Mouse (Mus musculus): ENCODE results near the gene Kcnk18. TPM values are rescaled to one million over a fixed set of nuclear protein-coding genes. Genes with fewer than 3 reads are reported as not detected.
A peak's percentile ranks its signal among the peaks of the same experiment; 100 is the strongest.

Kcnk18 gene
- polyA plus RNA-seq, 1 experiment from 2014 or later: not detected

DNA sequence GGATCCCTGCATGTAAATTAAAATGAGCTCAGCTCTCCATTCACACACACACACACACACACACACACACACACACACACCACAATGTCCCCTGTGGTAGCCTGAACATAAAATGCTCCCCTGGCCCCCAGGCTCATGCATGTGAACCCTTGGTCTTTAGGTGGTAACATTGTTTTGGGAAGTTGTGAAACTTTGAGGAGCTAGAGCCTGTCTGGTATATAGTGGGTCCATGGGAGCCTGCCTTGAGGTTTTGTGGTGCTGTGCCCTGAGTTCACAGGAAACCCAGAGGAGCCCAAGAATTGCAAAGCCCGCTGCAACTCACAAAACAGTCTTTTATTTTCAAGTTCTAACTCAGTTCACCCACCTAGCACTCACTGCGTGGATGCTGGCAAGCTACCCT, 33.6 kb downstream of the Kcnk18 start:
- peaks cover 6% of the 10 kb centered on the region; the same call in 1 of the 2 replicates for H3K9me3 ChIP-seq (ENCODE audit: low read length)
- H3K27ac ChIP-seq (ENCODE audit: low read depth): no peak overlapping the region
- WGBS (ENCODE audit: insufficient replicate concordance): 39% methylated on average over 2 of the region's 2 CpGs
- DNase-seq (no peak), ATAC-seq (no peak)
- H3K9ac ChIP-seq (replicated peaks): no peak overlapping the region
- TF ChIP-seq CTCF (IDR thresholded peaks at IDR 0.05; ENCODE audit: low read depth) (no peak), EP300 (IDR thresholded peaks at IDR 0.05; ENCODE audit: low read depth) (no peak)
- H3K4me1 ChIP-seq (ENCODE audit: insufficient read depth): no peaks in the 10 kb centered on the region
- H3K4me2 ChIP-seq (ENCODE audit: low read depth, low read length): no peak overlapping the region
- no peaks in the 10 kb centered on the region for H3K36me3 ChIP-seq (replicated peaks; ENCODE audit: insufficient read depth, low read length)
- H3K27me3 ChIP-seq (ENCODE audit: insufficient read depth, low read length): no peaks in the 10 kb centered on the region
- no peak overlapping the region for H3K4me3 ChIP-seq (ENCODE audit: low read depth, low read length)

DNA sequence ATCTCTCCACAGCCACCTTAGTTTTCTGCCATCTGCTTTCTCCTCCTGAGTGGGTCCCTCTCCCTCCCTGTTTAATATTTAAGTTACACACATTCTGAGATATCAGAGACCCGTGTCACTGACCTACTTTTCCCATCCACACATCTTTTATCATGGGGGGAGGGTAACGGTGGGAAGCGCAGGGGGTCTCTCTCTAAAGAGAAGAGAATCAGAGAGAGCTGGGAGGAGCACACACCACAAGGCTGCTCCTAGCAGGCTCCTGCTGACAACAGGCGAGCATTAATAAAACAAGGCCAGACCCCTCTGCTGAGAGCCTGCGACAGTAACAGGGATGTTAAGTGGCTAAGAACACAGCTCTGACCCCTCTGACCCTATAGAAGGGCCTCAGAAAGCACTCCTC, 40.6 kb downstream of the Kcnk18 start:
- H3K27me3 ChIP-seq (ENCODE audit: insufficient read depth, low read length): peaks cover 18% of the 10 kb centered on the region
- H3K9me3 ChIP-seq (ENCODE audit: low read length): peaks cover 6% of the 10 kb centered on the region; the same call in 1 of the 2 replicates
- H3K4me3 ChIP-seq (ENCODE audit: low read depth, low read length): no peak overlapping the region
- H3K4me1 ChIP-seq (ENCODE audit: insufficient read depth): peaks cover 8% of the 10 kb centered on the region
- WGBS (ENCODE audit: insufficient replicate concordance): 60% methylated on average over 5 of the region's 5 CpGs
- no peak for TF ChIP-seq EP300 (IDR thresholded peaks at IDR 0.05; ENCODE audit: low read depth)
- no peak for TF ChIP-seq CTCF (IDR thresholded peaks at IDR 0.05; ENCODE audit: low read depth)
- H3K9ac ChIP-seq (replicated peaks): no peak overlapping the region
- DNase-seq: no peak
- ATAC-seq: no peak
- H3K36me3 ChIP-seq (replicated peaks; ENCODE audit: insufficient read depth, low read length): no peaks in the 10 kb centered on the region
- H3K27ac ChIP-seq (ENCODE audit: low read depth): no peak overlapping the region
- no peak overlapping the region for H3K4me2 ChIP-seq (ENCODE audit: low read depth, low read length)

DNA sequence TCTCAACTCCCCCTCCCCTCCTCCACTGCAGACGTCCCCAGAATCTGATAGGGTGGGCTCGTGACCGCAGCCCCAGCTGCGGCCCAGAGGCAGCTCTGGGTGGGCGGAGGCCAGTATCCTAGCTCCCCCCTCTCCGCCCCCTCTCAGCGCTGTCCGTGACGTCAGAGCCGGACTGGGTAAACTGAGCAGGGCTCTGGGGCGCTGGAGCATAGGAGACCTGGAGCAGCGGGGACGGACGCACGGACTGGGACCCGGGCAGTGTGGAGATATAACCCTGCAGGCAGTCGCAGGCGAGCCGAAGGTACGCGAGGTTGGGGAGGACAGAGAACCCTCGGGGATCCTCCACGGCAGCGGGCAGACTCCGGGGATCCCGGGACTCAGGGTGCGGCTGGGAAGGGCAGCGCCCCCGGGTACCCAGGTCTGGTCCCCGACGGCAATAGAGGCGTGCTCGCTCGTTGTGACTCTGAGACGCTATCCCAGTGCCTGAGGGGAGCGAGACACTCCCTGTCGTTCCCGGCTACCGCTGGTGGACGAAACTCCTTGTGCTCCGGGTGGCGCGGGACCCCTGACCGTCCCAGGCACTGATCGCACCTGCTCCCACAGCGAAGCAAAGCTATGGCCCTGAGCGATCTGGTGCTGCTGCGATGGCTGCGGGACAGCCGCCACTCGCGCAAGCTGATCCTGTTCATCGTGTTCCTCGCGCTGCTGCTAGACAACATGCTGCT, 41.9 kb downstream of the Kcnk18 start, which contains the start of gene Slc18a2:
Gene Slc18a2, plus strand, starts transcription at position 179 of the 725 bp plus-strand sequence.
- H3K4me1 ChIP-seq (ENCODE audit: insufficient read depth): peaks cover 8% of the 10 kb centered on the region
- no peak within 1 kb of the TSS; the same call in 1 of the 2 replicates for H3K9ac ChIP-seq (replicated peaks)
- peaks cover 6% of the 10 kb centered on the region; the same call in 1 of the 2 replicates for H3K9me3 ChIP-seq (ENCODE audit: low read length)
- no peak within 1 kb of the TSS for H3K27ac ChIP-seq (ENCODE audit: low read depth)
- H3K27me3 ChIP-seq (ENCODE audit: insufficient read depth, low read length): peaks cover 18% of the 10 kb centered on the region
- TF ChIP-seq CTCF (IDR thresholded peaks at IDR 0.05; ENCODE audit: low read depth) (no peak), EP300 (IDR thresholded peaks at IDR 0.05; ENCODE audit: low read depth) (no peak)
- DNase-seq (no peak), ATAC-seq (no peak)
- peak within 1 kb of the TSS; percentile 40 for H3K4me3 ChIP-seq (ENCODE audit: low read depth, low read length)
- WGBS (ENCODE audit: insufficient replicate concordance): 2% methylated on average over 52 of the region's 55 CpGs
- no peaks in the 10 kb centered on the region for H3K36me3 ChIP-seq (replicated peaks; ENCODE audit: insufficient read depth, low read length)
- H3K4me2 ChIP-seq (ENCODE audit: low read depth, low read length): peak within 1 kb of the TSS; percentile 71

DNA sequence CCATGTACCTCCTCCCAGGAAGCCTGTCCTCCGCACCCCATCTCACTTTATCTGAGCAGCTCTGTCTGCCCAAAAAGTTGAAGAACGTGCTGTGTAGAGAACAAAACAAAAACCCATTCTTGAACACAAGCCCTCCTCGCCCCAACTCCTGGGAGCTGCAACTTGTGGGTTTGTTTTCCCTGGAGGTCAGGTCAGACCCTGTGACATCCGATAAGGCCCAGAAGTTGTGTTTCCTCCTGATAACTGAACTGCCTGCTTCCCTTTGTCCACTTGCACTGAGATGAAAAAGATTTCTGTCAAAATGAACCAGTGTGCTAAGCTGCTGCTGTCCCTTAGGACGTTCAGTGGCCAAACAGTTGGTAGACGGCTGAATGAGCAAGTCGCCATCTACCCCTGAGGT, 42.6 kb downstream of the Kcnk18 start:
- H3K27ac ChIP-seq (ENCODE audit: low read depth): no peak overlapping the region
- peaks cover 18% of the 10 kb centered on the region for H3K27me3 ChIP-seq (ENCODE audit: insufficient read depth, low read length)
- ATAC-seq (no peak), DNase-seq (no peak)
- H3K4me1 ChIP-seq (ENCODE audit: insufficient read depth): peaks cover 8% of the 10 kb centered on the region
- H3K36me3 ChIP-seq (replicated peaks; ENCODE audit: insufficient read depth, low read length): no peaks in the 10 kb centered on the region
- 18% methylated on average over 7 of the region's 7 CpGs for WGBS (ENCODE audit: insufficient replicate concordance)
- H3K9ac ChIP-seq (replicated peaks): no peak overlapping the region
- H3K4me2 ChIP-seq (ENCODE audit: low read depth, low read length): peak overlapping the region; percentile 71
- peaks cover 6% of the 10 kb centered on the region; the same call in 1 of the 2 replicates for H3K9me3 ChIP-seq (ENCODE audit: low read length)
- peak overlapping the region; percentile 40; the same call in 1 of the 2 replicates for H3K4me3 ChIP-seq (ENCODE audit: low read depth, low read length)
- TF ChIP-seq CTCF (IDR thresholded peaks at IDR 0.05; ENCODE audit: low read depth) (no peak), EP300 (IDR thresholded peaks at IDR 0.05; ENCODE audit: low read depth) (0 out of 2 replicates have a peak, but pooled peaks have one; percentile 40)

DNA sequence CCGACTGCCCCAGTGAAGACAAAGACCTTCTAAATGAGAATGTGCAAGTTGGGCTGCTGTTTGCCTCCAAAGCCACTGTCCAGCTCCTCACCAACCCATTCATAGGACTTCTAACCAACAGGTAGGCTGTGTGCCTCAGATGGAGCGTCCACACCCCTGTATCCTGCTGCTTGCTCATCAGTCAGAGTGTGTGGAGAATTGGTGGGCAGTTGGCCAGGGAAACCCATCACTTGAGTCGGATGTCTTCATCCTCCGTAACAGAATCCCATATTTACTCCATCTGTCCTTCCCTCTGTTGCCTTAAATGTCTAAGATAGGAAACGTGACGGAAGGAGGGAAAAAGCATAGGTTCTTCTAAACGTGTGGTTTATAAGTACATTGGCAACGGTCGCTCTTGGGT, 44.2 kb downstream of the Kcnk18 start:
- 83% methylated on average over 9 of the region's 9 CpGs for WGBS (ENCODE audit: insufficient replicate concordance)
- Histone ChIP-seq H3K4me1 (ENCODE audit: insufficient read depth) (peaks cover 8% of the 10 kb centered on the region), H3K36me3 (replicated peaks; ENCODE audit: insufficient read depth, low read length) (no peaks in the 10 kb centered on the region), H3K27me3 (ENCODE audit: insufficient read depth, low read length) (peaks cover 18% of the 10 kb centered on the region), H3K27ac (ENCODE audit: low read depth) (no peak overlapping the region), H3K4me3 (ENCODE audit: low read depth, low read length) (no peak overlapping the region), H3K9me3 (ENCODE audit: low read length) (no peaks in the 10 kb centered on the region), H3K9ac (replicated peaks) (no peak overlapping the region), H3K4me2 (ENCODE audit: low read depth, low read length) (no peak overlapping the region)
- DNase-seq: no peak
- no peak for ATAC-seq
- TF ChIP-seq EP300 (IDR thresholded peaks at IDR 0.05; ENCODE audit: low read depth): no peak

DNA sequence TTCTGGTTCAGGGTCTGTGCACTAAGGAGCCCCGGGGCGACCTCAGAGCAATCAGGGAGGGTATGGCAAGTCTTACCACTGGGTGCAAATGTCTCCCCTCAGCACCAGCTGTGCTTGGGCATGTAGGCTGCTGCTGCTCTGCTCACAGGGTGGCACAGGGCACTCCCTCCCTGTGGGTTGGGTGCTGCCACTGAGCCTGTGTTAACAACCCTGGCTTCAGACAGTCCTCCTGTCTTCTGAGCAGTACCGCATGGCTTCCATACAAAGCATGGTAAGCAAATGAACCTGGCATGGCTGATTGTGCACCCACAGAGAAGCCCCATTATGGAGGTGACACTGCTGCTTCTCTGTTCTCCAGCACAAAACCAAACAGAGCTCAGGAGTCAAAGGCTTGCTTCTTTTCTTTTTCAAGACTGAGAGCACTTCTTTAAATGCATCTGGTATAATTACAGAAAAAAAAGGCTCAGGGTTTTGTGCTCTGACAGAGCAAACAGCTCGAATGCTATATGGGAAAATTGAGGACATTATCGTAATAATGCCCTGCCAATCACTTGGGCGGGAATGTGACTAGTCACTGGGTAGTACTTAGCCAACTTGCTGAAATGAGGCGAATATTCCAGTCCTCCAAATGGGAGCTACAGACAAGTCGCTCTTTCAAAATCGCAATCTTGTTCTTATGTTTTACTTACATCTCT, 46.0 kb downstream of the Kcnk18 start:
- Histone ChIP-seq H3K4me2 (ENCODE audit: low read depth, low read length) (no peak overlapping the region), H3K4me1 (ENCODE audit: insufficient read depth) (peaks cover 8% of the 10 kb centered on the region), H3K36me3 (replicated peaks; ENCODE audit: insufficient read depth, low read length) (no peaks in the 10 kb centered on the region), H3K9me3 (ENCODE audit: low read length) (no peaks in the 10 kb centered on the region), H3K27me3 (ENCODE audit: insufficient read depth, low read length) (peaks cover 18% of the 10 kb centered on the region), H3K4me3 (ENCODE audit: low read depth, low read length) (no peak overlapping the region), H3K9ac (replicated peaks) (no peak overlapping the region), H3K27ac (ENCODE audit: low read depth) (no peak overlapping the region)
- 74% methylated on average over 9 of the region's 9 CpGs for WGBS (ENCODE audit: insufficient replicate concordance)
- TF ChIP-seq EP300 (IDR thresholded peaks at IDR 0.05; ENCODE audit: low read depth) (no peak), CTCF (IDR thresholded peaks at IDR 0.05; ENCODE audit: low read depth) (no peak)
- DNase-seq: no peak
- no peak for ATAC-seq
